Mouse (Mus musculus) fibroblast of lung, adult 2 months (primary cell): ENCODE measurements around the gene Akap14.

Experiments used
- DNase-seq: peaks from one replicate; pipeline ENCODE4 v3.0.0-alpha.2; 2011; ENCODE audit warnings: low read depth

Akap14 gene

DNA sequence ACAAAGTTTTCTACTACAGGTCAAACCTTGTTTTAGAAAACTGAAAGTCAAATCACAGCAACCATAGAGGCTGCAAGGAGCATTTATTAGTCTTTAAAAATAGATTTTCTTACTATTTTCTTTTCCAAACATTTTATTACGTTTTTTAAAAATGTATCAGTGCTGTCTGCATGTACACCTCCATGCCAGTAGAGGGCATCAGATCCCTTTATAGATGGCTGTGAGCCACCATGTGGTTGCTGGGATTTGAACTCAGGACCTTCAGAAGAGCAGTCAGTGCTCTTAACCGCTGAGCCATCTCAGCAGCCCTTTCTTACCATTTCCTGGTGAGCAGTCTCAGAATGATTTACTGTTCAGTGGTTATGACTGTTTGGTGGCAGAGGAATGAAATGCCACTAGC lies 64.8 kb downstream of the Akap14 start:
- no peak for DNase-seq
